Mouse (Mus musculus): ENCODE results near the gene Ptpn18. TPM values are rescaled to one million over a fixed set of nuclear protein-coding genes. Genes with fewer than 3 reads are reported as not detected.

The Ptpn18 gene
- 19.3 and 21.0 TPM in 2 replicates for polyA plus RNA-seq (2015; fragmentation: Nextera tagmentation; extraction: Ambion mirVana)

DNA sequence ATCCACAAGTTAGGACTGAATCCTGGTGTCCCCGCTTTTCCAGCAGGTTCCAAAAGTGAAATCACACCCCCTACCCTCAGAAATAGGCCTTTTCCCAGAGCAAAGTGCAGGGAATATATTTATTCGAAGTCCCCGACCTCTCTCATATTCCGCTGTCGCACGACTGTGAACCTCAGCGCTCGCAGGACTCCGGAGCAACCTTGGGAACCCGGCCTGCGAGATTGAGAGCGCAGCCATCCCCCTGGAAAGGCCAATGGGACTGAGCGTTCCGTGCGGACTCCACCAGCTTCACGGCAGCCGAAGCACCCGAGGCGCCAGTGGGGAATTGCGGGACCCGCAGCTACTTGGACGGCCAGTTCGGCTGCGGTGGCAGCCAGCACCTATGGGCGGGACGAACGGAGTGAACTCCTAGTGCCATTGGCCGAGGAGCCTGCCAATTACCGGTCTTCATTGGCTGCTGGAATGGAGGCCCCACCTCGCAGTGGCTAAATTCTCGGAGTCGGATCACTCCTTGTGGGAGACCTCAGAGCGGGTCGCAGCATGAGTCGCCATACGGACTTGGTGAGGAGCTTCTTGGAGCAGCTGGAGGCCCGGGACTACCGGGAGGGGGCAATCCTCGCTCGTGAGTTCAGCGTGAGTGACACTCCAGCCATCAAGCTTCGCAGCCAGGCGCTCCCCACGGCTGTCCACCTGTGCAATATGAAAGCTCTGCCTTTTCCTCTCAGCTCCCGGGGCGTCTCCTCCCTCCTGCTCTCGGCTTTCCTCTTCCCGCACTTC lies at the start of gene Ptpn18:
Gene Ptpn18 (plus strand): TSS at position 479 of the 777 bp plus-strand sequence.
- Histone ChIP-seq H3K4me1 (0 out of 2 replicates have a peak, but pooled peaks cover 6% of the 10 kb centered on the region), H3K4me3 (replicated peaks) (peak within 1 kb of the TSS; percentile 51), H3K9me3 (replicated peaks) (no peaks in the 10 kb centered on the region), H3K27me3 (peaks cover 44% of the 10 kb centered on the region), H3K9ac (peak within 1 kb of the TSS; percentile 2; the same call in 1 of the 2 replicates), H3K36me3 (no peaks in the 10 kb centered on the region), H3K27ac (replicated peaks) (peak within 1 kb of the TSS; percentile 1; the same call in 1 of the 2 replicates), H3K4me2 (replicated peaks) (peak within 1 kb of the TSS; percentile 93)
- WGBS: under 1% methylated on average over 48 of the region's 48 CpGs
- peak; percentile 85 for ATAC-seq (ENCODE audit: insufficient number of reproducible peaks, low FRiP score, low TSS enrichment, low read depth)

DNA sequence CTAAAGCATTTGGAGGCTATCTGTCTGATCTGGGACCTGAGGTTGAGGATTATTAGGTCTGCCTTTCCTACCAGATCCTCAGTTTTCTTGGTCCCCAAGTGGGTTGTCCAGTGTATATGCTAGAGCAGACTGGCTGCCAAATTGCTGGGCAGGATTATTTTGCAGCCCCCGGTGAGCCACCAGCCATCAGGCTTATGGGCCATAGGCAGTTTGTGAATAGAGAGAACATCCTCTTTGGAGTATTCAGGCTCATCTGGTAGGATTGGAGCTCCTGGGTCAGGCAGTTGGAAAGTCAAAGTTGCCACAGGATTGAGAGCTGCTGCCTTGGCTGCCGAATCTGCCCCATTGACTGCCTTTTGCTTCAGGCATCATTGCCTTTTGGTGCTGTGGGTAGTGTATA lies 31.1 kb upstream of the Ptpn18 start:
- H3K4me3 ChIP-seq (replicated peaks): no peak overlapping the region
- H3K9ac ChIP-seq: no peak overlapping the region
- no peaks in the 10 kb centered on the region for H3K4me1 ChIP-seq
- H3K27me3 ChIP-seq: no peaks in the 10 kb centered on the region
- no peak overlapping the region for H3K27ac ChIP-seq (replicated peaks)
- WGBS: 86% methylated on average over 2 of the region's 2 CpGs
- H3K4me2 ChIP-seq (replicated peaks): no peak overlapping the region
- no peak for ATAC-seq (ENCODE audit: insufficient number of reproducible peaks, low FRiP score, low TSS enrichment, low read depth)
- H3K9me3 ChIP-seq (replicated peaks): peaks cover 25% of the 10 kb centered on the region; the same call in 1 of the 2 replicates
- peaks cover 18% of the 10 kb centered on the region for H3K36me3 ChIP-seq

DNA sequence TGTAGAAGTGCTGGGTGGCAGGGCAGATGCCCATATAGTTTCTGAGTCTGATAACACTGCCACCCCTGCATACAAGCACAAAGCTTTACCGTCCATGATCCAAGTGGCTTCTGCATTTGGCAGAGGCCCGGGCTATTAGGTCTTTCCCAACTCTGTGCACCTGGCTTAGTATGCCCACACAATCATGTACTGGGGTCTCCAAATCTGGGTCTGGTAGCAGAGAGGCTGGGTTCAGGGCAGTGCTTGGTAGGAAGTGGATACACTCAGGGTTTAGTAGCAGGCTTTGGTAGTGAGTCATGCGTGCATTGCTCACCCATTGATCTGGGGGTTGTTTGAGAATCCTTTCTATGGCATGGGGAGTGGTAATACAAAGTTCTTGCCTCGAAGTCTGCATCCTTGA lies 30.3 kb upstream of the Ptpn18 start:
- Histone ChIP-seq H3K4me1 (peaks cover 7% of the 10 kb centered on the region), H3K36me3 (peaks cover 18% of the 10 kb centered on the region), H3K4me3 (replicated peaks) (no peak overlapping the region), H3K27ac (replicated peaks) (no peak overlapping the region), H3K27me3 (no peaks in the 10 kb centered on the region), H3K9me3 (replicated peaks) (peaks cover 25% of the 10 kb centered on the region; the same call in 1 of the 2 replicates), H3K9ac (no peak overlapping the region), H3K4me2 (replicated peaks) (no peak overlapping the region)
- 95% methylated on average over 4 of the region's 4 CpGs for WGBS
- no peak for ATAC-seq (ENCODE audit: insufficient number of reproducible peaks, low FRiP score, low TSS enrichment, low read depth)

DNA sequence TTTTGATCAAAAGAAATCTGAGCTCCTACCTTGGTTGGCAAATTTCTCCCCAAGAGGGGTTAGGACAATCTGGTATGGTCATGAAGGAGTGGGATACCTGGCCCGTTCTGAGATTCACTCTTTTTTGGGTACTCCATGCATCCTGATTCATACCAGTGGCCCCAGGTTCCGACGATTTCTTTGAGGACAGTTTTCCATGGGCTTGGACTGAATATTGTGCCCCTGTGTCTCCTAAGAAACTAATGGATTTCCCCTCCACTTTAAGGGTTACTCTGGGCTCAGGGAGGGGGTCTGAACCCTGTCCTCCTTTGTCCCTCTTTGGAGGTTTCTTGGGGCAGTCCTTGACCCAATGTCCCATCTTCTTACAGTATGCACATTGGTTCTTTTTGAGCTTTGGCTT lies 28.6 kb upstream of the Ptpn18 start:
- H3K4me3 ChIP-seq (replicated peaks): no peak overlapping the region
- WGBS: 96% methylated on average over 3 of the region's 3 CpGs
- H3K9me3 ChIP-seq (replicated peaks): peaks cover 25% of the 10 kb centered on the region; the same call in 1 of the 2 replicates
- H3K4me2 ChIP-seq (replicated peaks): no peak overlapping the region
- H3K27me3 ChIP-seq: no peaks in the 10 kb centered on the region
- ATAC-seq (ENCODE audit: insufficient number of reproducible peaks, low FRiP score, low TSS enrichment, low read depth): no peak
- H3K9ac ChIP-seq: no peak overlapping the region
- peaks cover 18% of the 10 kb centered on the region for H3K36me3 ChIP-seq
- H3K27ac ChIP-seq (replicated peaks): no peak overlapping the region
- peaks cover 14% of the 10 kb centered on the region for H3K4me1 ChIP-seq

DNA sequence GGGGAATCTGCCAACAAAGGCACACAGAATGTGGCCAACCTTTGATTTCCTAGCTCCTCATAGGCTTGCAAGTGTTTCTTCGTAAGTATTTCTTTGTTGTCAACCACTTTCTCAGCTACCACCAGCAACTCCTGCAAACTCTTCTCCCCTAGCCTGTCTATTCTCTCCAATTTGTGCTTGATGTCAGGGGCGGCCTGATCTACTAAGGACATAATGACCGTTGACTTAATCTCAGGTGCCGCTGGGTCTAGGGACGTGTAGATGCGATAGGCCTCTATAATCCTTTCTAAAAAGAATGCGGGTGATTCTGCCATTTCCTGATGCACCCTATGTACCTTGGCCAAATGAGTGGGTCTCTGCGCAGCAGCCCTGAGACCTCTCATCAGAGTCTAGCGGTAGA lies 28.1 kb upstream of the Ptpn18 start:
- no peaks in the 10 kb centered on the region for H3K27me3 ChIP-seq
- H3K36me3 ChIP-seq: peaks cover 18% of the 10 kb centered on the region
- peaks cover 14% of the 10 kb centered on the region for H3K4me1 ChIP-seq
- no peak for ATAC-seq (ENCODE audit: insufficient number of reproducible peaks, low FRiP score, low TSS enrichment, low read depth)
- no peak overlapping the region for H3K4me2 ChIP-seq (replicated peaks)
- H3K9me3 ChIP-seq (replicated peaks): peaks cover 25% of the 10 kb centered on the region; the same call in 1 of the 2 replicates
- H3K4me3 ChIP-seq (replicated peaks): no peak overlapping the region
- H3K27ac ChIP-seq (replicated peaks): no peak overlapping the region
- WGBS: 97% methylated on average over 9 of the region's 9 CpGs
- H3K9ac ChIP-seq: no peak overlapping the region

DNA sequence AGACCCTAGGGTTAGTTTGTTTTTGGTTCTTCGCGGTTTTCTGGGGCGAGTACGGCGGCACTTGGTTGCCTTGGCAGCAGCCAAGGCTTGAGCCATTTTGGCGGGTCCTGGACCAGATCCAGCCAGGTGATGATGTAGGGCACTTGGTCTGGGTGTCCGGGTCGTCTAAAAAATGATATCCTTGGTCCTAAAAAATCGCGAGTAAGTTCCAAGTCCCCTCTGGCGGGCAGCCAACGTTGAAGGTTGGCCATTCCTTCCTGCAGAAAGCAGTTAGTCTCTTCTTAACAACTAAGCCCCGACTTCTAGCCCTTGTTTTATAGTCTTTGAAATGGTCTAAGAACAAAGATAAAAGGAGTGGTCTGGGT lies 27.2 kb upstream of the Ptpn18 start:
- Histone ChIP-seq H3K9ac (peak overlapping the region; percentile 31; the same call in 1 of the 2 replicates), H3K27me3 (no peaks in the 10 kb centered on the region), H3K4me1 (peaks cover 14% of the 10 kb centered on the region), H3K9me3 (replicated peaks) (peaks cover 23% of the 10 kb centered on the region; the same call in 1 of the 2 replicates), H3K4me2 (replicated peaks) (peak overlapping the region; percentile 71), H3K36me3 (peaks cover 18% of the 10 kb centered on the region), H3K4me3 (replicated peaks) (peak overlapping the region; percentile 66), H3K27ac (replicated peaks) (peak overlapping the region; percentile 84; the same call in 1 of the 2 replicates)
- no peak for ATAC-seq (ENCODE audit: insufficient number of reproducible peaks, low FRiP score, low TSS enrichment, low read depth)
- WGBS: 45% methylated on average over 13 of the region's 13 CpGs

DNA sequence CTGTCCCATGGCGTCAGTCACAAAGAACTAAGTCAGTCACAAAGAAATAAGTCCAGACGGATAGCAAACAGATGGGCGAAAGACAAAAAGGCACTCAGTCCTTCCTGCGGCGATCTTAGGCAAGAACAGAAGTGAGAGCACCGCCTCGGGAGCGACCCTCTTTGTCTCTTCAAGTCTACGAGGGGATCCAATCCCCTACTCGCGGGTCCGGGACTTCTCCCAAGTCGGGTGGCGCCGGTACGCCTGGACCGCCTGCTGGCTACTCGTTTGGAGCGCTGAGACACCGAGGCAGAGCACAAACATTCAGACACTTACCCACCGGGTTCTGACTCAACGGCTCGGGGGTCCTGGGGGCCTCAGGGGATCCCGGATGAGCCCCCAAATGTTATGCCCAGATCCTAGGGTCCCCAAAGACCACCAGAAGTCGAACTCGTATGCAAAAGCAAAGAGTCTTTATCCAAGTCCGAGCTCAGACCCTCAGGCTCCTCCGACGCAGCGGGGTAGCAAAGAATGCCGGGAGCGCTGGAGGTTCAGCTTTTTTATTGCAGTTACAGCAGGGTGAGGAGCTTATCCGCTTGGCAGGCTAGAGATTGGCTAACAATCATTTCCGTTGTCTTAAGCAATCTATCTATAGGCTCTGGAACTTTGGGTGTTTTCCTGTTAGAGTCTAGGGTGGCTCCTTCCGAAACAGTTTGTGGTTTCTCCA lies 26.6 kb upstream of the Ptpn18 start:
- Histone ChIP-seq H3K36me3 (peaks cover 18% of the 10 kb centered on the region), H3K4me1 (peaks cover 14% of the 10 kb centered on the region), H3K9me3 (replicated peaks) (0 out of 2 replicates have a peak, but pooled peaks cover 20% of the 10 kb centered on the region), H3K4me2 (replicated peaks) (peak overlapping the region; percentile 71), H3K27me3 (no peaks in the 10 kb centered on the region), H3K4me3 (replicated peaks) (peak overlapping the region; percentile 66), H3K27ac (replicated peaks) (peak overlapping the region; percentile 84), H3K9ac (peak overlapping the region; percentile 31)
- no peak for ATAC-seq (ENCODE audit: insufficient number of reproducible peaks, low FRiP score, low TSS enrichment, low read depth)
- WGBS: 4% methylated on average over 35 of the region's 35 CpGs

DNA sequence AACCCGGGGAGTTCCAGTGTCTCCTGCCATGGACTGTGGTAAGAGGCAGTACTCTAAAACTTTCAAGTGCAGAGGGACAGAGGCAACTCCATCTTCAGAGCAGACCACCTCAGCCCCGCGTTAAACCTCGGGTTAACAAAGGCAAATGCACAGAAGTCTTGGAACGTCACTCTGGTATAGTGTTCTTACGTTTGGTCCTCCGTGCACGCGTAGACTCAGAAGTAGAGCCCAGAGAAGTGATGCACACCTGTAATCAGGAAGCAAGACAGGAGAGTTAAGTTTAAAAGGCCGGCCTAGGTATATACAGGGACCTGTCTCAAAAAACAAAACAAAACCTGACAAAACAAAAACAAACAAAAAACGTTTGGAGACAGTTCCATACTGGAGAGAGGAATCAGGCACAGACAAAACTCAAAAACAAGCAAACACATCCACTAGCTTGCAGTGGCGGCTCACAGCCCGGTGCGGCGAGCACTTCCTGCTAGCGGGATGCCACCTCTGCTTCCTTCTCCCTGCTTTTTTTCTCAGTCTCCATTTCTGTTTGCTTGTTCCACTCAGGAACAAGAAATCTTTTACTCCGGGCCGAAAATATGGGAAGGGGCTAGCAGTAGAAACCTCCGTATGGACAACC lies 25.6 kb upstream of the Ptpn18 start:
- Histone ChIP-seq H3K4me2 (replicated peaks) (peak overlapping the region; percentile 71), H3K9me3 (replicated peaks) (0 out of 2 replicates have a peak, but pooled peaks cover 20% of the 10 kb centered on the region), H3K27me3 (no peaks in the 10 kb centered on the region), H3K4me3 (replicated peaks) (peak overlapping the region; percentile 66), H3K27ac (replicated peaks) (peak overlapping the region; percentile 63), H3K4me1 (peaks cover 19% of the 10 kb centered on the region), H3K36me3 (peaks cover 18% of the 10 kb centered on the region), H3K9ac (peak overlapping the region; percentile 19; the same call in 1 of the 2 replicates)
- no peak for ATAC-seq (ENCODE audit: insufficient number of reproducible peaks, low FRiP score, low TSS enrichment, low read depth)
- 10% methylated on average over 19 of the region's 19 CpGs for WGBS

DNA sequence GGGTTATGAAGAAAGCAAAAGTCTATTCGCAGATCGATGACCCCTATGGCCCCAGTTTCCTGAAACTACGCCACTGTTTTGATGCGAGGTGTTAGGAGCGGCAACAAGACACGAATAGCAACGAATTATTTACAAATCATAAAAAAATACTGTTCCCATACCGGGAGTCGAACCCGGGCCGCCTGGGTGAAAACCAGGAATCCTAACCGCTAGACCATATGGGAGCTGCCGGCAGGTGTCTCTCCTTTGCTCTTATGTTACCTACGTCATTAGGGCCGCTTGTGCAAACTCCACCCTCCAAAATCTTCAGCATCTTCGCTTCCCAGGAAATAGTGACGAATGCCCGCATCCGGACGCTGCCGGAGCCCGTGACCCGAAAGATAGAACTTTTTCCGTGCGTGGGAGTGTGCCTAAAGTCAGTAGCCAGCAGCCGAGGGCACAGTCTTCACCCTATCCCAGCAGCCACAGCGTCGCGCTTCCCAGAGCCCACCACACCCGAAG lies 24.9 kb upstream of the Ptpn18 start:
- H3K27ac ChIP-seq (replicated peaks): peak overlapping the region; percentile 79
- peaks cover 18% of the 10 kb centered on the region for H3K36me3 ChIP-seq
- H3K9ac ChIP-seq: peak overlapping the region; percentile 46
- no peak for ATAC-seq (ENCODE audit: insufficient number of reproducible peaks, low FRiP score, low TSS enrichment, low read depth)
- no peaks in the 10 kb centered on the region for H3K27me3 ChIP-seq
- WGBS: 1% methylated on average over 30 of the region's 30 CpGs
- H3K4me3 ChIP-seq (replicated peaks): peak overlapping the region; percentile 66
- H3K9me3 ChIP-seq (replicated peaks): 0 out of 2 replicates have a peak, but pooled peaks cover 18% of the 10 kb centered on the region
- peak overlapping the region; percentile 71 for H3K4me2 ChIP-seq (replicated peaks)
- H3K4me1 ChIP-seq: peaks cover 19% of the 10 kb centered on the region

DNA sequence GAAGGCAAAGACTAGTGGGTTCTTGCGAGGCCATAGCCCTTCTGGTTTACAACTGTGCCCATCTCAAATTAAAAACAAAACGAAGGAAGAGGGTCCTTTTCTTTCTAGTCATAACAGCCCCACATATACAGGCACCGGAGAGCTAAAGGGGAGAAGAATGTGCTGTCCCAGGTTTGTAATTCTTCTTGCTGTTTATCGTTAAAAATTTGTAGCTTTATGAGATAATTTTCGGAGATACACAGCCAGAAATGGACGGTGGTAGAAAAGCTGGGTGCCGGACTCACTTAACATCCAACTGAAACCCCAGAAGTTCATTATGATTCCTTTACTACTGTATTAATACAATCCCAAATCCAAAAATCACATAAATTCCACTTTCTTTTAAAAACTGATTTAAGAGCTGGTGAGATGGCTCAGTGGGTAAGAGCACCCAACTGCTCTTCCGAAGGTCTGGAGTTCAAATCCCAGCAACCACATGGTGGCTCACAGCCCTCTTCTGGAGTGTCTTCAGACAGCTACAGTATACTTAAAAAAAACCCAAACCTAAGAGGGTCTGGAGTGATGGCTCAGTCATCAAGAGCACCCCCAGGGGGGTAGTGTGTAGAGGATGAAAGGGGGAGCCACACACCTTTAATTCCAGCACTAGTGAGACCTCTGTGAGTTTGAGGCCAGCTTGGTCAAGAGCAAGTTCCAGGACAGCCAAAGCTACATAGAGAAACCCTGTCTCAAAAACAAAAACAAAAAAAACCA lies 24.0 kb upstream of the Ptpn18 start:
- peaks cover 13% of the 10 kb centered on the region for H3K36me3 ChIP-seq
- 0 out of 2 replicates have a peak, but pooled peaks cover 10% of the 10 kb centered on the region for H3K9me3 ChIP-seq (replicated peaks)
- 28% methylated on average over 8 of the region's 8 CpGs for WGBS
- H3K9ac ChIP-seq: peak overlapping the region; percentile 46; the same call in 1 of the 2 replicates
- peaks cover 24% of the 10 kb centered on the region for H3K4me1 ChIP-seq
- H3K4me3 ChIP-seq (replicated peaks): peak overlapping the region; percentile 66
- H3K4me2 ChIP-seq (replicated peaks): peak overlapping the region; percentile 71
- H3K27ac ChIP-seq (replicated peaks): peak overlapping the region; percentile 79
- ATAC-seq (ENCODE audit: insufficient number of reproducible peaks, low FRiP score, low TSS enrichment, low read depth): no peak
- no peaks in the 10 kb centered on the region for H3K27me3 ChIP-seq
